Mouse (Mus musculus) heart, embryonic 11.5 days (tissue): ENCODE results near the gene Diexf. TPM values are rescaled to one million over a fixed set of nuclear protein-coding genes. Genes with fewer than 3 reads are reported as not detected.
A peak's percentile ranks its signal among the peaks of the same experiment; 100 is the strongest.

Experiments used
- ATAC-seq: fragments of 200-750 bp; cut with Nextera tagmentation; replicated peaks from 2 replicates; pipeline ENCODE4 v1.8.0; 2017; ENCODE audit warnings: moderate library complexity; ENCODE audit not compliant: insufficient number of reproducible peaks, low FRiP score, low TSS enrichment
- H3K27ac ChIP-seq: fragments of 300-500 bp; sonication (generic); 2 replicates; pipeline ENCODE4 v1.5.1; 2014; ENCODE audit warnings: mild to moderate bottlenecking, low read depth, low read length
- H3K27me3 ChIP-seq: fragments of 300-500 bp; sonication (generic); 2 replicates; pipeline ENCODE4 v1.6.1; 2014; ENCODE audit warnings: mild to moderate bottlenecking, low read length, mixed read lengths; ENCODE audit not compliant: control insufficient read depth, insufficient read depth
- H3K36me3 ChIP-seq: fragments of 300-500 bp; sonication (generic); 2 replicates; pipeline ENCODE4 v1.6.1; 2014; ENCODE audit warnings: mild to moderate bottlenecking, low read length, moderate library complexity, mixed read lengths; ENCODE audit not compliant: control insufficient read depth, insufficient read depth
- H3K4me1 ChIP-seq: fragments of 300-500 bp; sonication (generic); 2 replicates; pipeline ENCODE4 v1.6.1; 2014; ENCODE audit warnings: low read length; ENCODE audit not compliant: control insufficient read depth, insufficient read depth
- H3K4me2 ChIP-seq: fragments of 300-500 bp; sonication (generic); 2 replicates; pipeline ENCODE4 v1.6.1; 2014; ENCODE audit warnings: mild to moderate bottlenecking, moderate library complexity
- H3K4me3 ChIP-seq: fragments of 300-500 bp; sonication (generic); 2 replicates; pipeline ENCODE4 v1.5.1; 2014; ENCODE audit warnings: low read depth, low read length
- H3K9ac ChIP-seq: fragments of 300-500 bp; sonication (generic); 2 replicates; pipeline ENCODE4 v1.6.1; 2014; ENCODE audit warnings: mild to moderate bottlenecking, low read depth, low read length, moderate library complexity
- H3K9me3 ChIP-seq: fragments of 300-500 bp; sonication (generic); replicated peaks from 2 replicates; pipeline ENCODE4 v1.6.1; 2016; ENCODE audit warnings: low read length; ENCODE audit not compliant: control insufficient read depth
- WGBS: fragments of 180-500 bp; shearing (Covaris S2); extraction: QIAGEN DNeasy Blood & Tissue Kit; methylation state at CpG from one replicate; pipeline ENCODE4 v1.1.7; 2014; ENCODE audit not compliant: insufficient replicate concordance; 5-methylcytosine and 5-hydroxymethylcytosine counted together
- polyA plus RNA-seq: library from polyadenylated mRNA; unstranded; fragments of >200 nt; fragmentation: Nextera tagmentation; extraction: Ambion mirVana; gene quantifications from 2 replicates; pipeline ENCODE4 v1.2.1, GENCODE M21; 2014

Diexf gene
- polyA plus RNA-seq, 1 experiment from 2014 or later = 6.9 TPM

- WGBS = 66% methylated on average over 1 of the region's 1 CpGs
- Histone ChIP-seq H3K9me3 (no peaks in the 10 kb centered on the region), H3K36me3 (no peaks in the 10 kb centered on the region), H3K4me2 (no peak overlapping the region), H3K27ac (no peak overlapping the region), H3K4me1 (peaks cover 6% of the 10 kb centered on the region), H3K27me3 (no peaks in the 10 kb centered on the region; the same call in 1 of the 2 replicates), H3K9ac (no peak overlapping the region), H3K4me3 (no peak overlapping the region)
- no peak for ATAC-seq
These were observed 16.3 kb upstream of the Diexf start for GRCm38 (mm10) chr1:193146416-193146815.

- no peaks in the 10 kb centered on the region; the same call in 1 of the 2 replicates for H3K27me3 ChIP-seq
- 65% methylated on average over 4 of the region's 4 CpGs for WGBS
- ATAC-seq = no peak
These were observed 15.0 kb upstream of the Diexf start for GRCm38 (mm10) chr1:193145101-193145500.

DNA sequence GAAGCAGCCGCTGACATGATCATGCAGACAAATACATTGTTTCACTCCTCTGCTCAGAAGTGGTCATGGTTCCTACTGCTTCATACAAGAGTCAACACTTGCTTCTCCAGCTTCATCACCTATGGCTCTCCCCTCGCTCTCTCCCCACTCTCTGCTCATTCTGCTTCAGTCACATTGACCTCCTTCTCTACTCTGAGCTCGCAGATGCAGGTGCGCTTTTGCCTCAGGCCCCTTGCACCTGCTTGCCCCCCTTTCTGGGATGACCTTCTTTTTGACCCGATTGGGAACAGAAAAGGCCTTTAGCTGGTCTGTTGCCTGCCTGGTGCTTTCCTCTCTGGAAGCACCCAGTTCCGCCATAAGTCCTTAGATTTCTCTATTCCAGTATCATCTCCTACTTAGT lies 14.4 kb upstream of the Diexf start:
- no peaks in the 10 kb centered on the region; the same call in 1 of the 2 replicates for H3K27me3 ChIP-seq
- no peak overlapping the region for H3K4me3 ChIP-seq
- no peaks in the 10 kb centered on the region for H3K36me3 ChIP-seq
- H3K4me2 ChIP-seq = no peak overlapping the region
- no peak overlapping the region for H3K27ac ChIP-seq
- ATAC-seq = no peak
- H3K9me3 ChIP-seq = no peaks in the 10 kb centered on the region
- WGBS = 74% methylated on average over 6 of the region's 6 CpGs
- H3K9ac ChIP-seq = no peak overlapping the region
- H3K4me1 ChIP-seq = no peaks in the 10 kb centered on the region

More at GRCm38 (mm10) chr1:193145101-193145500, 15.0 kb upstream of the Diexf start:
- Histone ChIP-seq H3K36me3 (no peaks in the 10 kb centered on the region), H3K9me3 (no peaks in the 10 kb centered on the region), H3K27ac (no peak overlapping the region), H3K9ac (no peak overlapping the region), H3K4me2 (no peak overlapping the region), H3K4me3 (no peak overlapping the region), H3K4me1 (no peaks in the 10 kb centered on the region)

GRCm38 (mm10) chr1:193142517-193143062 lies 12.5 kb upstream of the Diexf start:
- Histone ChIP-seq H3K4me3 (no peak overlapping the region), H3K9me3 (no peaks in the 10 kb centered on the region), H3K36me3 (no peaks in the 10 kb centered on the region), H3K27ac (no peak overlapping the region), H3K4me2 (no peak overlapping the region), H3K4me1 (no peaks in the 10 kb centered on the region), H3K27me3 (no peaks in the 10 kb centered on the region), H3K9ac (no peak overlapping the region)
- no peak for ATAC-seq
- WGBS = 75% methylated on average over 8 of the region's 8 CpGs

- no peak overlapping the region for H3K4me3 ChIP-seq
- H3K36me3 ChIP-seq = no peaks in the 10 kb centered on the region
- no peaks in the 10 kb centered on the region for H3K4me1 ChIP-seq
- H3K9me3 ChIP-seq = no peaks in the 10 kb centered on the region
- H3K27ac ChIP-seq = no peak overlapping the region; the same call in 1 of the 2 replicates
- ATAC-seq = no peak
- no peak overlapping the region for H3K4me2 ChIP-seq
- H3K27me3 ChIP-seq = no peaks in the 10 kb centered on the region
- WGBS = 66% methylated on average over 7 of the region's 7 CpGs
- no peak overlapping the region for H3K9ac ChIP-seq
These were observed 11.0 kb upstream of the Diexf start for GRCm38 (mm10) chr1:193141118-193141517.

GRCm38 (mm10) chr1:193138669-193139068 lies 8.6 kb upstream of the Diexf start:
- Histone ChIP-seq H3K4me3 (no peak overlapping the region), H3K4me2 (no peak overlapping the region), H3K4me1 (no peaks in the 10 kb centered on the region), H3K9ac (no peak overlapping the region), H3K9me3 (no peaks in the 10 kb centered on the region), H3K27me3 (no peaks in the 10 kb centered on the region), H3K27ac (no peak overlapping the region), H3K36me3 (no peaks in the 10 kb centered on the region)
- no peak for ATAC-seq
- WGBS = 55% methylated on average over 3 of the region's 3 CpGs

GRCm38 (mm10) chr1:193138087-193138486 lies 8.0 kb upstream of the Diexf start:
- Histone ChIP-seq H3K36me3 (no peaks in the 10 kb centered on the region), H3K4me3 (no peak overlapping the region), H3K27ac (peak overlapping the region; percentile 29; the same call in 1 of the 2 replicates), H3K27me3 (no peaks in the 10 kb centered on the region), H3K4me2 (no peak overlapping the region), H3K9ac (no peak overlapping the region), H3K4me1 (no peaks in the 10 kb centered on the region), H3K9me3 (no peaks in the 10 kb centered on the region)
- ATAC-seq = no peak
- 42% methylated on average over 7 of the region's 7 CpGs for WGBS

DNA sequence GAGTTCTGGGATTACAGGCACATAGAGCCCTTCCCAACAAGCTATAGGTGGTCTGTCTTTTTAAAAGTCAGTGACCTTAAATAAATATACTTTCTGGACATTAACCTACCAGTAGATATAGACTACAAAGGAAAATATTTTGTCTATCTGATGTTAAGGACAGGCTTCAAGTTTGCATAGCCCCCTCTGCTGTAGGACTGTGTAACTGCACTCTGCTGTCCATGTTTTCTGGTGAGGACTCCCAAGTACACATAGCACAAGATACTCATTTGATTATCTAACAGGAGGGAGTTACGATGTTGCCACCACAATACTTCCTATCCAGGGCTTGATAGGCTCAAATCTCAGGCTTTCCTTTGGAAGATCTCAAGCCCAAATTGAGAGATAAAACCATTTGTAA lies 3.7 kb upstream of the Diexf start:
- H3K4me3 ChIP-seq = no peak overlapping the region
- no peak overlapping the region for H3K4me2 ChIP-seq
- 78% methylated on average over 1 of the region's 1 CpGs for WGBS
- no peaks in the 10 kb centered on the region for H3K9me3 ChIP-seq
- H3K9ac ChIP-seq = no peak overlapping the region
- H3K27ac ChIP-seq = no peak overlapping the region
- H3K27me3 ChIP-seq = no peaks in the 10 kb centered on the region
- peaks cover 4% of the 10 kb centered on the region; the same call in 1 of the 2 replicates for H3K4me1 ChIP-seq
- ATAC-seq = no peak
- no peaks in the 10 kb centered on the region for H3K36me3 ChIP-seq

DNA sequence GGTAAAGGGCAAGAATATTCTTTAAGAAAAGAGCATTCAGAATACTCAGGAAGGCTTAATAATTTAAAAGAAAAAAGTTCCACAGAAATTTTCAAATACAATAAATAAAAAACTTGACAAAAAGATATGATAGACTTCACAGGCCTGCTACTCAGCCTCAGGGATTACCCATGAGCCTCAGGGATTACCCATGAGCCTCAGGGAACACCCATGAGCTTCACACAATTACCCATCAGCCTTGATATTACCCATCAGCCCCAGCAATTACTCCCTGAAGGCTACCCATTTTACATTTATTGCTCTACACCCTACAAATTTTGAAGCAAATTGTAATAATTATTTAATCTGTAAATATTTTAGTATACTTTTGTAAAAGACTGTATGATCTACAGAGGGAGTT lies 2.3 kb upstream of the Diexf start:
- Histone ChIP-seq H3K9me3 (no peaks in the 10 kb centered on the region), H3K27ac (no peak overlapping the region), H3K27me3 (no peaks in the 10 kb centered on the region), H3K9ac (no peak overlapping the region), H3K36me3 (peaks cover 4% of the 10 kb centered on the region; the same call in 1 of the 2 replicates), H3K4me1 (peaks cover 4% of the 10 kb centered on the region; the same call in 1 of the 2 replicates), H3K4me3 (no peak overlapping the region), H3K4me2 (no peak overlapping the region)
- ATAC-seq = no peak
